Mouse (Mus musculus): ENCODE data around the gene Mdm2.
"Not testable (repeated sequence)": the region's sequence is repeated elsewhere in the genome, so short reads cannot be mapped to it uniquely, and the experiment has no call there.

- not testable (repeated sequence) for TF ChIP-seq POLR2A (IDR thresholded peaks at IDR 0.05; ENCODE audit: borderline replicate concordance, extremely low read depth, insufficient read depth, insufficient read length, poor library complexity, severe bottlenecking); CTCF (IDR thresholded peaks at IDR 0.05; ENCODE audit: borderline replicate concordance, extremely low read depth, insufficient read depth, insufficient read length)
Measured at GRCm38 (mm10) chr10:117737498-117737897, 26.9 kb upstream of the Mdm2 start.
